26 mouse cellular contexts compared by ENCODE assay signal in genomic region chr12:76184271-76184670, GRCm38 (mm10). TPM values are rescaled to one million over a fixed set of nuclear protein-coding genes. Genes with fewer than 3 reads are reported as not detected.
"Had no signal": no experiment of that assay in that cellular context is flagged by ENCODE, and none has a peak within 500 bp of the region (broad histone marks: within the 10 kb centered on the region; RNA-seq: fewer than 3 reads in every experiment).

No protein-coding gene starts in this region.

- H3K9ac ChIP-seq: heart, embryonic 13.5 days; heart, embryonic 15.5 days; hindbrain, embryonic 12.5 days; hindbrain, embryonic 14.5 days; limb, embryonic 12.5 days; liver, embryonic 13.5 days had no signal

- H3K4me2 ChIP-seq: heart, embryonic 11.5 days; heart, embryonic 13.5 days; heart, embryonic 15.5 days; hindbrain, embryonic 12.5 days; hindbrain, embryonic 14.5 days; limb, embryonic 12.5 days; liver, embryonic 13.5 days had no signal

- ATAC-seq: hindbrain, embryonic 16.5 days; inflammation-experienced regulatory T-cells, adult 6 months; intestine, embryonic 16.5 days had no signal

- H3K27me3 ChIP-seq: heart, embryonic 13.5 days; heart, embryonic 15.5 days; hindbrain, embryonic 12.5 days; limb, embryonic 12.5 days; liver, embryonic 13.5 days had no signal

- H3K9me3 ChIP-seq: heart, embryonic 13.5 days; heart, embryonic 15.5 days; hindbrain, embryonic 10.5 days; hindbrain, embryonic 12.5 days; limb, embryonic 10.5 days; limb, embryonic 12.5 days; liver, embryonic 13.5 days had no signal

- H3K4me1 ChIP-seq: heart, embryonic 13.5 days; heart, embryonic 15.5 days; hindbrain, embryonic 10.5 days; hindbrain, embryonic 12.5 days; limb, embryonic 10.5 days; limb, embryonic 12.5 days; liver, embryonic 13.5 days had no signal

- H3K27ac ChIP-seq: gastrocnemius, adult 2 months; heart, embryonic 13.5 days; heart, embryonic 15.5 days; hindbrain, embryonic 10.5 days; hindbrain, embryonic 12.5 days; hindbrain, embryonic 14.5 days; layer of hippocampus, adult 2 months; left cerebral cortex, adult 2 months; limb, embryonic 10.5 days; limb, embryonic 12.5 days; liver, embryonic 13.5 days had no signal

- H3K4me3 ChIP-seq: gastrocnemius, adult 2 months; heart, embryonic 13.5 days; heart, embryonic 15.5 days; hindbrain, embryonic 10.5 days; hindbrain, embryonic 12.5 days; layer of hippocampus, adult 2 months; left cerebral cortex, adult 2 months; limb, embryonic 10.5 days; limb, embryonic 12.5 days; liver, embryonic 13.5 days had no signal

- H3K36me3 ChIP-seq: heart, embryonic 13.5 days; heart, embryonic 15.5 days; hindbrain, embryonic 10.5 days; hindbrain, embryonic 12.5 days; limb, embryonic 10.5 days; limb, embryonic 12.5 days; liver, embryonic 13.5 days had no signal

- DNase-seq: gastrocnemius, adult 2 months; gastrocnemius, postnatal 10 days; gastrocnemius, postnatal 25 days; heart, adult 18-20 months; heart, postnatal 14 days; heart, postnatal 36 days; kidney, adult 18-20 months; kidney, adult 8-10 months; kidney, postnatal 10 days; kidney, postnatal 25 days; kidney, postnatal 4 days; liver; liver, embryonic 13.5 days had no signal

RNA-seq across cellular contexts. Expression of gene Esr2, which starts 7.2 kb away (rescaled TPM):
- polyA plus RNA-seq: inflammation-experienced regulatory T-cells, adult 6 months had no signal
